Mouse (Mus musculus) brain, embryonic 14.5 days (tissue): ENCODE measurements around the gene Foxd2.

Experiments
- CTCF ChIP-seq: fragments of 200-500 bp; IDR thresholded peaks from 2 replicates; pipeline ENCODE4 v1.5.1; 2012; ENCODE audit warnings: inconsistent platforms, mild to moderate bottlenecking, moderate library complexity, borderline replicate concordance; ENCODE audit not compliant: insufficient read depth, insufficient read length; ENCODE audit errors: extremely low read depth
- POLR2A ChIP-seq: fragments of 200-500 bp; IDR thresholded peaks from 2 replicates; pipeline ENCODE4 v1.6.1; 2012; ENCODE audit warnings: mild to moderate bottlenecking, inconsistent platforms, borderline replicate concordance; ENCODE audit not compliant: poor library complexity, insufficient read depth, insufficient read length, severe bottlenecking; ENCODE audit errors: extremely low read depth

- no peak for TF ChIP-seq CTCF
- TF ChIP-seq POLR2A = no peak
These were observed 38.7 kb downstream of the Foxd2 start for GRCm38 (mm10) chr4:114869765-114870490.
